Mouse (Mus musculus) lung, embryonic 14.5 days (tissue): ENCODE results near the gene Hist1h2bf. TPM values are rescaled to one million over a fixed set of nuclear protein-coding genes. Genes with fewer than 3 reads are reported as not detected.
A peak's percentile ranks its signal among the peaks of the same experiment; 100 is the strongest.
"Not testable (repeated sequence)": the region's sequence is repeated elsewhere in the genome, so short reads cannot be mapped to it uniquely, and the experiment has no call there.

ENCODE experiments used
- ATAC-seq: fragments of 200-750 bp; cut with Nextera tagmentation; 2 replicates; pipeline ENCODE4 v1.8.0; 2017; ENCODE audit warnings: mild to moderate bottlenecking, moderate TSS enrichment, moderate library complexity; ENCODE audit not compliant: insufficient read depth
- DNase-seq: peaks from one replicate; pipeline ENCODE4 v3.0.0-alpha.2; 2015
- H3K27ac ChIP-seq: fragments of 300-500 bp; sonication (generic); 2 replicates; pipeline ENCODE4 v1.5.1; 2014; ENCODE audit warnings: low read depth, mild to moderate bottlenecking, moderate library complexity
- H3K27me3 ChIP-seq: fragments of 300-500 bp; sonication (generic); 2 replicates; pipeline ENCODE4 v1.6.1; 2014; ENCODE audit warnings: low read length, control low read depth; ENCODE audit not compliant: insufficient read depth
- H3K36me3 ChIP-seq: fragments of 300-500 bp; sonication (generic); 2 replicates; pipeline ENCODE4 v1.6.1; 2014; ENCODE audit warnings: control low read depth; ENCODE audit not compliant: insufficient read depth
- H3K4me1 ChIP-seq: fragments of 300-500 bp; sonication (generic); 2 replicates; pipeline ENCODE4 v1.6.1; 2014; ENCODE audit warnings: antibody characterized with exemption, control low read depth; ENCODE audit not compliant: insufficient read depth
- H3K4me2 ChIP-seq: fragments of 300-500 bp; sonication (generic); 2 replicates; pipeline ENCODE4 v1.6.1; 2014; ENCODE audit warnings: mild to moderate bottlenecking
- H3K4me3 ChIP-seq: fragments of 300-500 bp; sonication (generic); 2 replicates; pipeline ENCODE4 v1.5.1; 2014; ENCODE audit warnings: low read depth, low read length
- H3K9ac ChIP-seq: fragments of 300-500 bp; sonication (generic); 2 replicates; pipeline ENCODE4 v1.6.1; 2014
- H3K9me3 ChIP-seq: fragments of 300-500 bp; sonication (generic); 2 replicates; pipeline ENCODE4 v1.6.1; 2016; ENCODE audit warnings: low read depth, low read length, control low read depth
- CTCF ChIP-seq: IDR thresholded peaks from 2 replicates; pipeline ENCODE4 v1.5.1; 2016; ENCODE audit warnings: antibody characterized with exemption, low read depth
- WGBS: fragments of 180-500 bp; shearing (Covaris S2); extraction: QIAGEN DNeasy Blood & Tissue Kit; methylation state at CpG from one replicate; pipeline ENCODE4 v1.1.7; 2014; 5-methylcytosine and 5-hydroxymethylcytosine counted together
- polyA plus RNA-seq: library from polyadenylated mRNA; unstranded; fragments of >200 nt; fragmentation: Nextera tagmentation; extraction: Ambion mirVana; gene quantifications from 2 replicates; pipeline ENCODE4 v1.2.1, GENCODE M21; 2014

Hist1h2bf gene
- polyA plus RNA-seq, 1 experiment from 2014 or later = 12.2 TPM

- ATAC-seq = no peak
- Histone ChIP-seq H3K9me3 (no peaks in the 10 kb centered on the region), H3K27me3 (no peaks in the 10 kb centered on the region), H3K4me1 (0 out of 2 replicates have a peak, but pooled peaks cover 3% of the 10 kb centered on the region), H3K4me2 (peak overlapping the region; percentile 86), H3K36me3 (no peaks in the 10 kb centered on the region), H3K9ac (no peak overlapping the region; the same call in 1 of the 2 replicates), H3K27ac (no peak overlapping the region), H3K4me3 (no peak overlapping the region)
- DNase-seq = no peak
- no peak for TF ChIP-seq CTCF
- 80% methylated on average over 3 of the region's 3 CpGs for WGBS
Measured at GRCm38 (mm10) chr13:23541497-23541896, 32.5 kb downstream of the Hist1h2bf start.

GRCm38 (mm10) chr13:23539821-23540220, 34.2 kb downstream of the Hist1h2bf start:
- not testable (repeated sequence) for H3K4me1 ChIP-seq, H3K9me3 ChIP-seq, H3K27me3 ChIP-seq, H3K4me2 ChIP-seq, H3K36me3 ChIP-seq, ATAC-seq, H3K27ac ChIP-seq, H3K4me3 ChIP-seq, DNase-seq, H3K9ac ChIP-seq
- WGBS = 71% methylated on average over 1 of the region's 1 CpGs

- no peak overlapping the region for H3K4me2 ChIP-seq
- TF ChIP-seq CTCF = no peak
- H3K9me3 ChIP-seq = no peaks in the 10 kb centered on the region
- H3K9ac ChIP-seq = no peak overlapping the region
- no peaks in the 10 kb centered on the region for H3K36me3 ChIP-seq
- WGBS = 76% methylated on average over 5 of the region's 5 CpGs
- no peak for DNase-seq
- no peaks in the 10 kb centered on the region for H3K27me3 ChIP-seq
- H3K27ac ChIP-seq = no peak overlapping the region
- no peak overlapping the region for H3K4me3 ChIP-seq
- ATAC-seq = no peak
- H3K4me1 ChIP-seq = 0 out of 2 replicates have a peak, but pooled peaks cover 3% of the 10 kb centered on the region
Measured at GRCm38 (mm10) chr13:23538249-23538648, 35.7 kb downstream of the Hist1h2bf start.

GRCm38 (mm10) chr13:23537006-23537710, 36.8 kb downstream of the Hist1h2bf start:
- Histone ChIP-seq H3K4me1 (peaks cover 13% of the 10 kb centered on the region; the same call in 1 of the 2 replicates), H3K4me2 (peak overlapping the region; percentile 63), H3K27ac (peak overlapping the region; percentile 99; the same call in 1 of the 2 replicates), H3K36me3 (no peaks in the 10 kb centered on the region), H3K9me3 (no peaks in the 10 kb centered on the region), H3K9ac (peak overlapping the region; percentile 75), H3K27me3 (no peaks in the 10 kb centered on the region), H3K4me3 (peak overlapping the region; percentile 53)
- DNase-seq = no peak
- no peak for ATAC-seq
- WGBS = 59% methylated on average over 3 of the region's 3 CpGs
- TF ChIP-seq CTCF = no peak

GRCm38 (mm10) chr13:23536076-23536822, 37.7 kb downstream of the Hist1h2bf start:
- DNase-seq = peak; percentile 64
- no peaks in the 10 kb centered on the region for H3K36me3 ChIP-seq
- 11% methylated on average over 7 of the region's 7 CpGs for whole genome bisulfite sequencing

GRCm38 (mm10) chr13:23535137-23536075, 38.6 kb downstream of the Hist1h2bf start, which contains the start of gene Hist1h3g:
Gene Hist1h3g, plus strand, starts transcription at chr13:23535422.
- peak; percentile 97 for DNase-seq
- H3K4me1 ChIP-seq = peaks cover 13% of the 10 kb centered on the region; the same call in 1 of the 2 replicates

More at GRCm38 (mm10) chr13:23536076-23536822, 37.7 kb downstream of the Hist1h2bf start:
- H3K4me3 ChIP-seq = peak overlapping the region; percentile 53
- peak overlapping the region; percentile 63 for H3K4me2 ChIP-seq
- no peak for ATAC-seq
- no peak for TF ChIP-seq CTCF
- no peaks in the 10 kb centered on the region for H3K9me3 ChIP-seq
- H3K9ac ChIP-seq = peak overlapping the region; percentile 75
- H3K27me3 ChIP-seq = no peaks in the 10 kb centered on the region
- peak overlapping the region; percentile 99 for H3K27ac ChIP-seq
- peaks cover 13% of the 10 kb centered on the region; the same call in 1 of the 2 replicates for H3K4me1 ChIP-seq

More at GRCm38 (mm10) chr13:23535137-23536075, 38.6 kb downstream of the Hist1h2bf start, which contains the start of gene Hist1h3g:
- peak within 1 kb of the TSS; percentile 53 for H3K4me3 ChIP-seq
- not testable (repeated sequence) for H3K9me3 ChIP-seq, H3K36me3 ChIP-seq, H3K27me3 ChIP-seq
- ATAC-seq = peak; percentile 90
- peak within 1 kb of the TSS; percentile 75 for H3K9ac ChIP-seq
- under 1% methylated on average over 48 of the region's 62 CpGs for WGBS
- peak within 1 kb of the TSS; percentile 99 for H3K27ac ChIP-seq
- peak within 1 kb of the TSS; percentile 63 for H3K4me2 ChIP-seq
